Mouse (Mus musculus) C2C12 (cell line): ENCODE data around the gene Zfp423. TPM values are rescaled to one million over a fixed set of nuclear protein-coding genes. Genes with fewer than 3 reads are reported as not detected.

Source experiments
- H3K27me3 ChIP-seq: one replicate; pipeline ENCODE4 v1.6.1; 2011; ENCODE audit not compliant: control insufficient read depth, insufficient read depth, insufficient read length
- H3K36me3 ChIP-seq: one replicate; pipeline ENCODE4 v1.6.1; 2011; ENCODE audit not compliant: control insufficient read depth, insufficient read depth
- H3K4me3 ChIP-seq: one replicate; pipeline ENCODE4 v1.5.1; 2011; ENCODE audit warnings: mild to moderate bottlenecking, control low read depth; ENCODE audit not compliant: poor library complexity, insufficient read depth, severe bottlenecking
- H3K79me2 ChIP-seq: one replicate; pipeline ENCODE4 v1.6.1; 2011; ENCODE audit not compliant: control insufficient read depth, insufficient read depth
- H3K79me3 ChIP-seq: one replicate; pipeline ENCODE4 v1.6.1; 2011; ENCODE audit warnings: low read depth, control low read depth
- H3ac ChIP-seq: one replicate; pipeline ENCODE3; 2011; ENCODE audit warnings: low read depth; ENCODE audit not compliant: control insufficient read depth, insufficient read length
- CEBPB ChIP-seq: IDR thresholded peaks from one replicate; pipeline ENCODE4 v1.6.1; 2011; ENCODE audit warnings: low read depth, mild to moderate bottlenecking, control low read depth, moderate library complexity
- CTCF ChIP-seq: IDR thresholded peaks from one replicate; pipeline ENCODE4 v1.5.1; 2011; ENCODE audit not compliant: control insufficient read depth, insufficient read depth, insufficient read length
- FOSL1 ChIP-seq: IDR thresholded peaks from one replicate; pipeline ENCODE4 v1.8.0; 2011; ENCODE audit warnings: mild to moderate bottlenecking, low read length; ENCODE audit not compliant: poor library complexity, insufficient read depth, severe bottlenecking
- MAX ChIP-seq: IDR thresholded peaks from one replicate; pipeline ENCODE4 v1.6.1; 2011; ENCODE audit warnings: mild to moderate bottlenecking, control low read depth
- MYOD1 ChIP-seq: IDR thresholded peaks from one replicate; pipeline ENCODE4 v1.6.1; 2011; ENCODE audit warnings: low read depth; ENCODE audit not compliant: control insufficient read depth, insufficient read length
- MYOG ChIP-seq: IDR thresholded peaks from one replicate; pipeline ENCODE4 v1.6.1; 2011; ENCODE audit not compliant: control insufficient read depth, insufficient read length; ENCODE audit errors: extremely low read depth
- USF1 ChIP-seq: IDR thresholded peaks from one replicate; pipeline ENCODE4 v1.6.1; 2011; ENCODE audit warnings: low read depth, mild to moderate bottlenecking, control low read depth, moderate library complexity
- polyA plus RNA-seq: library from polyadenylated mRNA; unstranded; fragments of >200 nt; fragmentation: generic; extraction: Trizol; gene quantifications from one replicate; pipeline ENCODE4 v1.2.1, GENCODE M21; 2012; ENCODE audit warnings: missing spikeins

Zfp423 gene
- polyA plus RNA-seq, 1 experiment: 0.14 TPM

GRCm38 (mm10) chr8:87962514-87963225 is 3.3 kb upstream of the Zfp423 start:
- H3K79me2 ChIP-seq: no peaks in the 10 kb centered on the region
- no peaks in the 10 kb centered on the region for H3K79me3 ChIP-seq
- H3K27me3 ChIP-seq: peaks cover 70% of the 10 kb centered on the region
- H3K36me3 ChIP-seq: no peaks in the 10 kb centered on the region
- H3ac ChIP-seq: no peak overlapping the region
- TF ChIP-seq FOSL1 (no peak), MYOD1 (no peak), MAX (no peak), CEBPB (no peak), MYOG (no peak), CTCF (no peak), USF1 (no peak)
- H3K4me3 ChIP-seq: no peak overlapping the region

- no peaks in the 10 kb centered on the region for H3K79me2 ChIP-seq
- H3K27me3 ChIP-seq: peaks cover 68% of the 10 kb centered on the region
- H3ac ChIP-seq: no peak overlapping the region
- TF ChIP-seq MYOG: no peak
- TF ChIP-seq USF1: no peak
- no peak for TF ChIP-seq CTCF
- TF ChIP-seq MYOD1: no peak
- no peak for TF ChIP-seq MAX
- no peak for TF ChIP-seq CEBPB
- TF ChIP-seq FOSL1: no peak
- no peaks in the 10 kb centered on the region for H3K79me3 ChIP-seq
- no peaks in the 10 kb centered on the region for H3K36me3 ChIP-seq
- H3K4me3 ChIP-seq: no peak overlapping the region
Observed at GRCm38 (mm10) chr8:87961680-87962513, 2.5 kb upstream of the Zfp423 start.

- Histone ChIP-seq H3K27me3 (peaks cover 66% of the 10 kb centered on the region), H3K79me3 (no peaks in the 10 kb centered on the region), H3K4me3 (no peak overlapping the region), H3K79me2 (no peaks in the 10 kb centered on the region), H3K36me3 (no peaks in the 10 kb centered on the region), H3ac (no peak overlapping the region)
- TF ChIP-seq MYOD1: no peak
- no peak for TF ChIP-seq MAX
Observed at GRCm38 (mm10) chr8:87961108-87961507, 1.7 kb upstream of the Zfp423 start.

GRCm38 (mm10) chr8:87960061-87960749 is 810 bp upstream of the Zfp423 start:
- Histone ChIP-seq H3ac (peak overlapping the region; percentile 45), H3K79me3 (no peaks in the 10 kb centered on the region), H3K27me3 (peaks cover 61% of the 10 kb centered on the region), H3K36me3 (no peaks in the 10 kb centered on the region), H3K79me2 (no peaks in the 10 kb centered on the region), H3K4me3 (no peak overlapping the region)
- no peak for TF ChIP-seq USF1
- TF ChIP-seq CEBPB: no peak
- TF ChIP-seq MAX: no peak
- no peak for TF ChIP-seq MYOG
- peak; percentile 60 for TF ChIP-seq CTCF

GRCm38 (mm10) chr8:87958451-87959319 is 710 bp downstream of the Zfp423 start:
- Histone ChIP-seq H3K4me3 (peak overlapping the region; percentile 26), H3K79me2 (no peaks in the 10 kb centered on the region), H3K79me3 (no peaks in the 10 kb centered on the region), H3K36me3 (no peaks in the 10 kb centered on the region), H3ac (peak overlapping the region; percentile 67), H3K27me3 (peaks cover 48% of the 10 kb centered on the region)
- no peak for TF ChIP-seq MYOD1
- TF ChIP-seq MAX: no peak
- no peak for TF ChIP-seq MYOG
